Mouse (Mus musculus): ENCODE results near the gene Dhodh.

GRCm38 (mm10) chr8:109614243-109615210 lies 6.1 kb upstream of the Dhodh start, which contains the start of gene Pkd1l3:
- TF ChIP-seq POLR2A (IDR thresholded peaks at IDR 0.05; ENCODE audit: insufficient read depth, low read depth, low read length) (no peak), EP300 (IDR thresholded peaks at IDR 0.05; ENCODE audit: insufficient read depth, low read depth, low read length) (no peak), CTCF (IDR thresholded peaks at IDR 0.05) (peak; percentile 31; the same call in 1 of the 2 replicates)
